Mouse (Mus musculus) E14TG2a.4 (cell line): ENCODE results near the gene S100z.

Experiments used
- H3K27me3 ChIP-seq: 2 replicates; pipeline ENCODE4 v1.6.1; 2014; ENCODE audit warnings: low read length, control low read depth; ENCODE audit not compliant: insufficient read depth
- H3K36me3 ChIP-seq: 2 replicates; pipeline ENCODE4 v1.6.1; 2014; ENCODE audit warnings: low read length, control low read depth; ENCODE audit not compliant: insufficient read depth
- H3K4me1 ChIP-seq: replicated peaks from 2 replicates; pipeline ENCODE4 v1.6.1; 2014; ENCODE audit warnings: low read depth, low read length, control low read depth
- H3K4me3 ChIP-seq: replicated peaks from 2 replicates; pipeline ENCODE4 v1.5.1; 2014; ENCODE audit warnings: mild to moderate bottlenecking, low read length
- H3K9me3 ChIP-seq: 2 replicates; pipeline ENCODE4 v1.6.1; 2014; ENCODE audit warnings: low read length, control low read depth
- CTCF ChIP-seq: conservative IDR thresholded peaks from 2 replicates; pipeline ENCODE4 v1.5.1; 2014; ENCODE audit warnings: low read length
- NANOG ChIP-seq: IDR thresholded peaks from 2 replicates; pipeline ENCODE4 v1.6.1; 2014; ENCODE audit warnings: borderline replicate concordance, low read length, mixed read lengths
- POU5F1 ChIP-seq: IDR thresholded peaks from 2 replicates; pipeline ENCODE4 v1.6.1; 2014; ENCODE audit warnings: low read length, borderline replicate concordance

The S100z gene

DNA sequence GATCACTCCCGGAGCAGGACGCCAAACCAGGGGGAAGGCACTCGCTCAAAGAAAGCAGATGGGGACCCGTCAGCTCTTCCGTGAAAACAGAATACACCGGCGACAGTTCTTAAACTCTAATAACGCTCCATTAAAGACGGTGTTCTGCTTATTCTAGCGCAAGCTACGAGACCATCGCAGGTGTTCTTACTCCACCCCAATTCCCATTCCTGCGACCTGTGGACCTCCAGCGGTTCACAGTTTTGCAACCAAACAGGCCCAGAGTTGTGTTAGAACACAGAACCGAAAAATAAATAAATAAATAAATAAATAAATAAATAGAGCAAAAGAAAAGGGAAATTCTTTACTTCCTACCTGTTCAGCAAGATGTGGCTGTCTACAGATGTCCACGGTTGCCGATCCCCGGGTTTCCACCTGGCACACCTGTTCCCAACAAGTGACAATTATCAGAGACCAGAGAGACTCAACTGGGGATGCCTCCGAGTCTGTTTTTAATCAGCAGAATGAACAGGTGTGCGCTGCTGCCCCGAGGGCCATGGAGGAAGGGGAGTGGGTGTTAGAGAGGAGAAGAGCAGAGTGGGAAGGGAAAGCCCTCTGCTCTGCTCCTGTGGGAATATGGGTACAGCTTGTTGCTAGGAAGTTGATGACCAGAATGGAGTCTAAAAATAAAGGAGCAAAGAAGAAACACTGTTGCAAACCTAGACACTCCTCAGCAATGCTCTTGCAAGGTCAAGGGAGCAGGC is at the start of gene S100z:
Gene S100z (minus strand): TSS at position 51 of the 743 bp plus-strand sequence.
- Histone ChIP-seq H3K36me3 (no peaks in the 10 kb centered on the region), H3K9me3 (no peaks in the 10 kb centered on the region), H3K27me3 (no peaks in the 10 kb centered on the region; the same call in 1 of the 2 replicates), H3K4me3 (no peak within 1 kb of the TSS), H3K4me1 (no peaks in the 10 kb centered on the region)
- TF ChIP-seq NANOG = no peak
- no peak for TF ChIP-seq POU5F1
- TF ChIP-seq CTCF = no peak

DNA sequence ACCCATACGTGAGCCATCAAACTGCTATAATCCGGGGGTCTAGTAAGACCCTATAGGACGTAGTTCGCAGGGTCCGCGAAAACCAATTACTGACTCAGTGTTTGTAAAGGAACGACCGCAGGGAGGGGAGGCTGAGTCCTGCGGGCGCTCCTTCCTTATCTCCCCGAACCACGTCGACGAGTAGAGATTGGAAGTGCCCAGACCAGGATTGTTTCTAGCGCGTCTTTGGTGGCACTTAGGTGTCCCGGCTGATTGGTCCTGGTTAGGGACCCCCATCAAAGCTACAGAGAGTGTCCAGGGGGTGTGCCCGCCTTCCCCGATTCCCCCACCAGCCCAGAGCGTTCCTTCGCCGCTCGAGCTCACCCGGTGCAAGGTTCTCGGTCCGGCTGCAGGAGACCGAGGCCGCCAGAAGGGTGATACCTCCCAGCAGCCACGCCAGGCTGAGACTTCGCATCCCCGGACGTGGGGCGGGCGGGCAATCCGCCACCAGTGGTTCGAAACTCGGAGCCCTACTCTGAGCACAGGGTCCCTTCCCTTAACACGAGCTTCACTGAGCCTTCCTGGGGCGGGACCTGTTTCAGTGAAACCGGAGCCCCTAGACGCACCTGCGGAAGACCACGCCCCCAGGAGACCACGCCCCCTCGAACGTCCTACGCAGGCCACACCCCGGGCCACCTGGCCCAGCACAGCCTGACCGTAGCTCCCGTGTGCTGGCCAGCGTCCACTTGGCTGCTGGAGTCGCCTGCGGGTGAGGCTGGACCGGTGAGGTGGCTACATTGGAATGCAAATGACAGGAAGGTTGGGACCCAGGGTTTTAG is 46.4 kb upstream of the S100z start, which contains the start of gene F2rl1:
Gene F2rl1 (minus strand): TSS at position 554 of the 818 bp plus-strand sequence.
- H3K4me1 ChIP-seq = peaks cover 78% of the 10 kb centered on the region
- H3K9me3 ChIP-seq = no peaks in the 10 kb centered on the region
- peaks cover 5% of the 10 kb centered on the region; the same call in 1 of the 2 replicates for H3K36me3 ChIP-seq
- no peaks in the 10 kb centered on the region for H3K27me3 ChIP-seq
- no peak for TF ChIP-seq NANOG
- no peak for TF ChIP-seq POU5F1
- no peak for TF ChIP-seq CTCF
- H3K4me3 ChIP-seq = peak within 1 kb of the TSS; percentile 91

DNA sequence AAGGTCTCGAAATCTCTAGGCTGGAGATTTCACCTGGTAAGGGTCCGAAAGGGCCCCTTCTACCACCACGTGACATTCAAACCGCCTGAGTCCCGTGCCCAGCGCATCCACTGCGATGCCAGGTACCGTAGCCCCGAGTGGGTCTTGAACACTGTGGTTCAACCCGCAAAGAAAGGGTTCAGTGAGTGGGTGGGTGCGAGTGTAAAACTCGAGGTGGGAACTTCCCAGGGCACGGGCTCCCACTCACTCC is 45.8 kb upstream of the S100z start:
- H3K4me1 ChIP-seq = peaks cover 80% of the 10 kb centered on the region
- H3K9me3 ChIP-seq = no peaks in the 10 kb centered on the region
- H3K36me3 ChIP-seq = peaks cover 5% of the 10 kb centered on the region; the same call in 1 of the 2 replicates
- no peaks in the 10 kb centered on the region for H3K27me3 ChIP-seq
- TF ChIP-seq CTCF = no peak
- TF ChIP-seq POU5F1 = no peak
- TF ChIP-seq NANOG = no peak
- peak overlapping the region; percentile 91 for H3K4me3 ChIP-seq

GRCm38 (mm10) chr13:95523659-95524423 is 45.3 kb upstream of the S100z start:
- H3K9me3 ChIP-seq = no peaks in the 10 kb centered on the region
- peaks cover 5% of the 10 kb centered on the region; the same call in 1 of the 2 replicates for H3K36me3 ChIP-seq
- TF ChIP-seq NANOG = no peak
- TF ChIP-seq CTCF = no peak
- no peak for TF ChIP-seq POU5F1
- peak overlapping the region; percentile 91 for H3K4me3 ChIP-seq
- H3K27me3 ChIP-seq = no peaks in the 10 kb centered on the region
- peaks cover 80% of the 10 kb centered on the region for H3K4me1 ChIP-seq

DNA sequence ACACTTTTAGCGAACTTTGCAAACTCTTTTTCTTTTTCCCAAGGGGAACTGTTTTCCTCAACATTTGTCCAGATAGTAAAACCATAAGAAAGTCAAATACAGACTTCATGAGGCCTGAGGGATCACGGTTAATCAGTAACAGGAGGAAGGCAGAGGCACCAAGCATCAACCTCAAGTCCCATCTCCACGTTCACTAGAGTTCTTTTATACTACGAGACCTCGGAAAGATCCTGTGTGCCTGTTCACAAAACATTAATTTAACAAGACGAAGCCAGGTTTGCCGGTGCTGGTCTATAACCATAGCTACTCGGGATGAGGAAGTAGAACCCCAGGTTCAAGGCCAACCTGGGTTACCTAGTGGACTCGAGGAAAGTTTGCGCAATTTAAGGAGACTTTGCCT is 43.7 kb upstream of the S100z start:
- Histone ChIP-seq H3K4me3 (no peak overlapping the region), H3K4me1 (peaks cover 79% of the 10 kb centered on the region), H3K27me3 (no peaks in the 10 kb centered on the region), H3K9me3 (no peaks in the 10 kb centered on the region), H3K36me3 (peaks cover 9% of the 10 kb centered on the region; the same call in 1 of the 2 replicates)
- TF ChIP-seq NANOG (no peak), CTCF (no peak), POU5F1 (no peak)

GRCm38 (mm10) chr13:95521029-95521428 is 42.5 kb upstream of the S100z start:
- Histone ChIP-seq H3K27me3 (no peaks in the 10 kb centered on the region), H3K36me3 (peaks cover 10% of the 10 kb centered on the region; the same call in 1 of the 2 replicates), H3K9me3 (no peaks in the 10 kb centered on the region), H3K4me1 (peaks cover 76% of the 10 kb centered on the region), H3K4me3 (no peak overlapping the region)
- no peak for TF ChIP-seq CTCF
- no peak for TF ChIP-seq NANOG
- TF ChIP-seq POU5F1 = no peak

DNA sequence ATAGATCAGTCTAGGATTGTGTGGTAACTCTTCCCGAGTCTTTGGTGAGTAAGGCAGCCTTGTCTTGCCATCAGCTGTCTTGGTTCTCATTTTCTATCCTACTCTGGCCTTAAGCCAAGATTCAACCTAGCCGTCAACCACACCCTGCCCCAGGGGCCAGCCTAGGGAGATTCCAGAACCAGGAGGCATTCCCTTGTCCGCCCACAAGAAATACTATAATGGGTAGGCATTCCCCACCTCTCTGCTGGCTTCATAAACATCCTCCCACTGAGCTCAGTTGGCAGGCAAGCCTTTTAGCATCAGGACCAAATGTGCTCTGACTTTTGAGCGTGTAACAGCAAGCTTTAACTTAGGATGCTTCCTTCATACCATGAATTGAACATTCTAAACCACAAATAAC is 36.2 kb upstream of the S100z start:
- Histone ChIP-seq H3K36me3 (peaks cover 53% of the 10 kb centered on the region), H3K27me3 (no peaks in the 10 kb centered on the region), H3K4me1 (peaks cover 62% of the 10 kb centered on the region), H3K9me3 (peaks cover 34% of the 10 kb centered on the region), H3K4me3 (no peak overlapping the region)
- TF ChIP-seq NANOG (no peak), POU5F1 (no peak), CTCF (no peak)

GRCm38 (mm10) chr13:95510054-95510453 is 31.5 kb upstream of the S100z start:
- TF ChIP-seq POU5F1 = no peak
- TF ChIP-seq CTCF = no peak
- TF ChIP-seq NANOG = no peak
- Histone ChIP-seq H3K36me3 (peaks cover 41% of the 10 kb centered on the region), H3K9me3 (peaks cover 30% of the 10 kb centered on the region), H3K4me1 (peaks cover 43% of the 10 kb centered on the region), H3K27me3 (no peaks in the 10 kb centered on the region), H3K4me3 (no peak overlapping the region)
